Mouse (Mus musculus) lung, embryonic 16.5 days (tissue): Measurements from ENCODE around the gene Ston1. TPM values are rescaled to one million over a fixed set of nuclear protein-coding genes. Genes with fewer than 3 reads are reported as not detected.

Experiments
- ATAC-seq: fragments of 200-750 bp; cut with Nextera tagmentation; 2 replicates; pipeline ENCODE4 v1.8.0; 2017; ENCODE audit warnings: low read depth, mild to moderate bottlenecking, moderate library complexity
- H3K27ac ChIP-seq: fragments of 300-500 bp; sonication (generic); 2 replicates; pipeline ENCODE4 v1.5.1; 2014; ENCODE audit warnings: mild to moderate bottlenecking, control low read depth, low read length
- H3K27me3 ChIP-seq: fragments of 300-500 bp; sonication (generic); 2 replicates; pipeline ENCODE4 v1.6.1; 2014; ENCODE audit warnings: low read depth, low read length, mixed read lengths; ENCODE audit not compliant: control insufficient read depth, insufficient read depth
- H3K36me3 ChIP-seq: fragments of 300-500 bp; sonication (generic); 2 replicates; pipeline ENCODE4 v1.6.1; 2014; ENCODE audit warnings: low read length; ENCODE audit not compliant: control insufficient read depth, insufficient read depth
- H3K4me1 ChIP-seq: fragments of 300-500 bp; sonication (generic); replicated peaks from 2 replicates; pipeline ENCODE4 v1.6.1; 2014; ENCODE audit warnings: low read length, mixed read lengths; ENCODE audit not compliant: control insufficient read depth, insufficient read depth
- H3K4me2 ChIP-seq: fragments of 300-500 bp; sonication (generic); 2 replicates; pipeline ENCODE4 v1.6.1; 2014; ENCODE audit warnings: low read depth, low read length, control low read depth
- H3K4me3 ChIP-seq: fragments of 300-500 bp; sonication (generic); 2 replicates; pipeline ENCODE4 v1.5.1; 2014; ENCODE audit warnings: mild to moderate bottlenecking, low read length, control low read depth
- H3K9ac ChIP-seq: fragments of 300-500 bp; sonication (generic); 2 replicates; pipeline ENCODE4 v1.6.1; 2014; ENCODE audit warnings: low read length, control low read depth
- H3K9me3 ChIP-seq: fragments of 300-500 bp; sonication (generic); 2 replicates; pipeline ENCODE4 v1.6.1; 2016; ENCODE audit warnings: low read length; ENCODE audit not compliant: control insufficient read depth
- WGBS: fragments of 180-500 bp; shearing (Covaris S2); extraction: QIAGEN DNeasy Blood & Tissue Kit; methylation state at CpG from one replicate; pipeline ENCODE4 v1.1.7; 2014; 5-methylcytosine and 5-hydroxymethylcytosine counted together
- polyA plus RNA-seq: library from polyadenylated mRNA; unstranded; fragments of >200 nt; fragmentation: Nextera tagmentation; extraction: Ambion mirVana; gene quantifications from 2 replicates; pipeline ENCODE4 v1.2.1, GENCODE M21; 2015

The Ston1 gene
- polyA plus RNA-seq, 1 experiment from 2014 or later = 7.0 TPM

- H3K9ac ChIP-seq = peak overlapping the region; percentile 54
- WGBS = 33% methylated on average over 7 of the region's 7 CpGs
- peaks cover 72% of the 10 kb centered on the region for H3K4me1 ChIP-seq
- ATAC-seq = no peak
- H3K27me3 ChIP-seq = no peaks in the 10 kb centered on the region
- H3K4me3 ChIP-seq = peak overlapping the region; percentile 38
- 0 out of 2 replicates have a peak, but pooled peaks cover 3% of the 10 kb centered on the region for H3K36me3 ChIP-seq
- H3K4me2 ChIP-seq = peak overlapping the region; percentile 57
- H3K27ac ChIP-seq = peak overlapping the region; percentile 98
- no peaks in the 10 kb centered on the region for H3K9me3 ChIP-seq
These were observed 29.7 kb downstream of the Ston1 start for GRCm38 (mm10) chr17:88627150-88627549.

GRCm38 (mm10) chr17:88628676-88629380 is 31.3 kb downstream of the Ston1 start:
- Histone ChIP-seq H3K36me3 (0 out of 2 replicates have a peak, but pooled peaks cover 1% of the 10 kb centered on the region), H3K27me3 (no peaks in the 10 kb centered on the region), H3K4me2 (peak overlapping the region; percentile 34), H3K27ac (peak overlapping the region; percentile 98), H3K4me1 (peaks cover 78% of the 10 kb centered on the region), H3K4me3 (peak overlapping the region; percentile 12; the same call in 1 of the 2 replicates), H3K9me3 (no peaks in the 10 kb centered on the region), H3K9ac (peak overlapping the region; percentile 57)
- ATAC-seq = peak; percentile 68
- WGBS = 10% methylated on average over 9 of the region's 10 CpGs

DNA sequence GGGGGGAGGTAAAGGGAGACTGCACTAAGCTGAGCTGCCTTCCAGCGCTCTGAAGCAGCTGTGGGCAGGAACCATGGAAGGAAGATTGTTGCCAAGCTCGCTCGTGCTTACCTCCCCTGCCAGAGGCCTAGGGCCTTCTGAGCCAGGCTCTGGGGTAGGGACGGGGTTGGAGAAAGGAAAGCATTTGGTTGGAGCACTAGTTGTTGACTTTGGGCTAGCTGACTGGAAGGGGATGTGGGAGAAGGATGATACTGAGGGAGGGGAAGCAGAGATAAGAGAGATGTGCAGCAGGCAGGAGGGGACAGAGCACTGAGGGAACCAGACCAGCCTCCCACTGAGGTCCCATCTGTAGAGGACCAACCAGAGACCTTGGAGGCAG is 31.9 kb downstream of the Ston1 start:
- Histone ChIP-seq H3K36me3 (no peaks in the 10 kb centered on the region), H3K27me3 (no peaks in the 10 kb centered on the region), H3K4me2 (peak overlapping the region; percentile 34; the same call in 1 of the 2 replicates), H3K9ac (peak overlapping the region; percentile 57), H3K4me1 (peaks cover 78% of the 10 kb centered on the region), H3K9me3 (no peaks in the 10 kb centered on the region), H3K27ac (peak overlapping the region; percentile 98), H3K4me3 (peak overlapping the region; percentile 12; the same call in 1 of the 2 replicates)
- peak; percentile 62 for ATAC-seq
- WGBS = 17% methylated on average over 4 of the region's 4 CpGs

- WGBS = 10% methylated on average over 11 of the region's 11 CpGs
- peaks cover 75% of the 10 kb centered on the region for H3K4me1 ChIP-seq
- ATAC-seq = peak; percentile 59
- peak overlapping the region; percentile 54; the same call in 1 of the 2 replicates for H3K9ac ChIP-seq
- H3K36me3 ChIP-seq = no peaks in the 10 kb centered on the region
- H3K9me3 ChIP-seq = no peaks in the 10 kb centered on the region
- H3K27me3 ChIP-seq = no peaks in the 10 kb centered on the region
- no peak overlapping the region for H3K4me3 ChIP-seq
- H3K27ac ChIP-seq = peak overlapping the region; percentile 98
- H3K4me2 ChIP-seq = peak overlapping the region; percentile 4
These were observed 32.6 kb downstream of the Ston1 start for GRCm38 (mm10) chr17:88629931-88630553.

DNA sequence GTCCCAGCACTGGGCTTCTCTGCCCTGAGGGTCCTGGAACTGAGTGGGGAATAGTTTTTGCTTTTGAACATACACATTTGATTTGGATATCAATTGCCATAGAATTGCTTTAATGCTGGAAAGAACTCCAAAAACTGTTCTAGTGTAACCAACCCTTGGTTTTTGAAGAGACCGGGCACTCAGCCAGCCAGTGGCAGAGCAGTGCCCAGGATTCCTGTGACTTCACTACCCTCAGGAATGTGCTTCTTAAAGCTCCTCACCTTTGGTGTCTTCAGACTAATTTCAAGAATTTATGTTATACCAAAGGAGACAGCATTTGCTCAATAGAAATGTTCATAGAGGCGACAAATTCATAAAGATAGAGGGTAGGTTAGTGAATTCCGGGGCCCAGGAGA is 33.1 kb downstream of the Ston1 start:
- peak overlapping the region; percentile 4 for H3K4me2 ChIP-seq
- no peak overlapping the region for H3K4me3 ChIP-seq
- H3K4me1 ChIP-seq = peaks cover 70% of the 10 kb centered on the region
- H3K27ac ChIP-seq = peak overlapping the region; percentile 98
- no peaks in the 10 kb centered on the region; the same call in 1 of the 2 replicates for H3K36me3 ChIP-seq
- H3K9ac ChIP-seq = peak overlapping the region; percentile 54; the same call in 1 of the 2 replicates
- 46% methylated on average over 3 of the region's 3 CpGs for WGBS
- ATAC-seq = no peak
- no peaks in the 10 kb centered on the region for H3K9me3 ChIP-seq
- H3K27me3 ChIP-seq = no peaks in the 10 kb centered on the region

- no peaks in the 10 kb centered on the region for H3K9me3 ChIP-seq
- no peak overlapping the region for H3K27ac ChIP-seq
- no peak overlapping the region for H3K9ac ChIP-seq
- no peak overlapping the region for H3K4me2 ChIP-seq
- peaks cover 12% of the 10 kb centered on the region; the same call in 1 of the 2 replicates for H3K36me3 ChIP-seq
- no peak overlapping the region for H3K4me3 ChIP-seq
- no peaks in the 10 kb centered on the region for H3K27me3 ChIP-seq
- peaks cover 49% of the 10 kb centered on the region for H3K4me1 ChIP-seq
- ATAC-seq = no peak
- 84% methylated on average over 3 of the region's 3 CpGs for WGBS
These were observed 35.1 kb downstream of the Ston1 start for GRCm38 (mm10) chr17:88632631-88633030.

GRCm38 (mm10) chr17:88636076-88636475 is 38.6 kb downstream of the Ston1 start:
- ATAC-seq = no peak
- Histone ChIP-seq H3K4me2 (no peak overlapping the region), H3K9me3 (no peaks in the 10 kb centered on the region), H3K27me3 (no peaks in the 10 kb centered on the region), H3K9ac (no peak overlapping the region), H3K36me3 (peaks cover 12% of the 10 kb centered on the region; the same call in 1 of the 2 replicates), H3K4me1 (peaks cover 15% of the 10 kb centered on the region), H3K27ac (no peak overlapping the region), H3K4me3 (no peak overlapping the region)
- 85% methylated on average over 14 of the region's 14 CpGs for WGBS

DNA sequence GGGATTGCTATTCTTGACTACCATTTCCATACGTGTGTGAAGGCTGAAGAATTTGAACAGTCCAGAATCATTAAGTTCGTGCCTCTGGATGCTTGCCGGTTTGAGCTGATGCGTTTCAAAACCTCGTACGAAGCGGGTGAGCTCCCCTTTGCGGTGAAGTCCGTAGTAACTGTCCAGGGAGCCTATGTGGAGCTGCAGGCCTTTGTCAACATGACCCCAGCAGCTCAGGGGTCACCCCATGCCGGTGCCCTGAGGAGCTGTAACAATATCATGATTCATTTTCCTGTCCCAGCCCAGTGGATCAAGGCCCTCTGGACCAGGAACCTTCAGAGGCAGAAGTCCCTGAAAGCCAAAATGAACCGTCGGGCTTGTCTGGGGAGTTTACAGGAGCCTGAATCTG is 39.1 kb downstream of the Ston1 start:
- Histone ChIP-seq H3K27ac (no peak overlapping the region), H3K27me3 (no peaks in the 10 kb centered on the region), H3K9ac (no peak overlapping the region), H3K4me3 (no peak overlapping the region), H3K4me2 (no peak overlapping the region), H3K36me3 (peaks cover 12% of the 10 kb centered on the region; the same call in 1 of the 2 replicates), H3K4me1 (peaks cover 10% of the 10 kb centered on the region), H3K9me3 (no peaks in the 10 kb centered on the region)
- WGBS = 45% methylated on average over 12 of the region's 12 CpGs
- no peak for ATAC-seq

GRCm38 (mm10) chr17:88641012-88641411 is 43.5 kb downstream of the Ston1 start:
- WGBS = 20% methylated on average over 6 of the region's 6 CpGs
- Histone ChIP-seq H3K9me3 (no peaks in the 10 kb centered on the region), H3K4me1 (no peaks in the 10 kb centered on the region), H3K27ac (no peak overlapping the region), H3K9ac (no peak overlapping the region), H3K4me2 (no peak overlapping the region), H3K36me3 (peaks cover 25% of the 10 kb centered on the region), H3K4me3 (no peak overlapping the region), H3K27me3 (no peaks in the 10 kb centered on the region)
- ATAC-seq = 0 out of 2 replicates have a peak, but pooled peaks have one; percentile 52
